Mouse (Mus musculus) spleen, adult 18-20 months (tissue): ENCODE data around the gene Ccnd3.
A peak's percentile ranks its signal among the peaks of the same experiment; 100 is the strongest.

Experiments used
- DNase-seq, 2 experiments: peaks; one replicate each; pipeline ENCODE4 v3.0.0; 2022; ENCODE audit warnings: mixed read lengths in 2 of 2

The Ccnd3 gene

GRCm38 (mm10) chr17:47504941-47505346, at the start of gene Ccnd3:
TSS of gene Ccnd3 (plus strand) at chr17:47505051.
- peak; percentile 85 to 88 for DNase-seq

- no peak for DNase-seq
Measured at GRCm38 (mm10) chr17:47458310-47458709, 46.5 kb upstream of the Ccnd3 start.

GRCm38 (mm10) chr17:47458936-47459335, 45.9 kb upstream of the Ccnd3 start:
- no peak for DNase-seq

- DNase-seq: no peak
Measured at GRCm38 (mm10) chr17:47459341-47459919, 45.4 kb upstream of the Ccnd3 start.

GRCm38 (mm10) chr17:47461688-47462087, 43.2 kb upstream of the Ccnd3 start:
- no peak for DNase-seq

- no peak for DNase-seq
Measured at GRCm38 (mm10) chr17:47462209-47462608, 42.6 kb upstream of the Ccnd3 start.

- DNase-seq: no peak
Measured at GRCm38 (mm10) chr17:47462728-47463388, 42.0 kb upstream of the Ccnd3 start.

- DNase-seq: no peak
Measured at GRCm38 (mm10) chr17:47464248-47464965, 40.4 kb upstream of the Ccnd3 start.

- no peak for DNase-seq
Measured at GRCm38 (mm10) chr17:47465016-47465415, 39.8 kb upstream of the Ccnd3 start.

- no peak for DNase-seq
Measured at GRCm38 (mm10) chr17:47466284-47466683, 38.6 kb upstream of the Ccnd3 start.

GRCm38 (mm10) chr17:47467659-47468058, 37.2 kb upstream of the Ccnd3 start:
- no peak for DNase-seq

GRCm38 (mm10) chr17:47468063-47468462, 36.8 kb upstream of the Ccnd3 start:
- DNase-seq: no peak

GRCm38 (mm10) chr17:47468466-47468865, 36.4 kb upstream of the Ccnd3 start:
- no peak for DNase-seq

GRCm38 (mm10) chr17:47469642-47470041, 35.2 kb upstream of the Ccnd3 start:
- DNase-seq: no peak

GRCm38 (mm10) chr17:47470121-47470520, 34.7 kb upstream of the Ccnd3 start:
- DNase-seq: no peak

- DNase-seq: no peak
Measured at GRCm38 (mm10) chr17:47470686-47471085, 34.2 kb upstream of the Ccnd3 start.

GRCm38 (mm10) chr17:47472435-47473350, 32.2 kb upstream of the Ccnd3 start:
- no peak for DNase-seq

- DNase-seq: peak; percentile 46 to 71
Measured at GRCm38 (mm10) chr17:47473434-47473974, 31.3 kb upstream of the Ccnd3 start.

- no peak for DNase-seq
Measured at GRCm38 (mm10) chr17:47474250-47474649, 30.6 kb upstream of the Ccnd3 start.

GRCm38 (mm10) chr17:47475181-47475580, 29.7 kb upstream of the Ccnd3 start:
- DNase-seq: no peak

GRCm38 (mm10) chr17:47475714-47476113, 29.1 kb upstream of the Ccnd3 start:
- DNase-seq: peak in 1 of 2 experiments; percentile 14

GRCm38 (mm10) chr17:47479887-47480286, 25.0 kb upstream of the Ccnd3 start:
- DNase-seq: no peak

- DNase-seq: peak in 1 of 2 experiments; percentile 46
Measured at GRCm38 (mm10) chr17:47482401-47482800, 22.4 kb upstream of the Ccnd3 start.
